Mouse (Mus musculus) G1E (cell line): ENCODE results near the gene B4galt7.

Experiments used
- CTCF ChIP-seq: IDR thresholded peaks from 2 replicates; pipeline ENCODE4 v1.5.1; 2012; ENCODE audit warnings: low read depth, low read length, inconsistent platforms, mixed read lengths
- GATA1 ChIP-seq: IDR thresholded peaks from 2 replicates; pipeline ENCODE4 v1.6.1; 2012; ENCODE audit warnings: borderline replicate concordance, low read length, inconsistent platforms, mixed read lengths
- GATA2 ChIP-seq: IDR thresholded peaks from 2 replicates; pipeline ENCODE4 v1.6.1; 2012; ENCODE audit warnings: low read depth, low read length, inconsistent platforms, borderline replicate concordance
- POLR2AphosphoS5 ChIP-seq: IDR thresholded peaks from 2 replicates; pipeline ENCODE4 v1.6.1; 2012; ENCODE audit warnings: low read depth, low read length, inconsistent platforms; ENCODE audit not compliant: insufficient replicate concordance
- TAL1 ChIP-seq: conservative IDR thresholded peaks from 2 replicates; pipeline ENCODE4 v1.6.1; 2012; ENCODE audit warnings: low read depth, low read length, inconsistent platforms, mixed read lengths

- no peak for TF ChIP-seq TAL1
- no peak for TF ChIP-seq CTCF
- no peak for TF ChIP-seq POLR2AphosphoS5
- TF ChIP-seq GATA1: no peak
- TF ChIP-seq GATA2: no peak
Measured at GRCm38 (mm10) chr13:55596802-55597201, 2.9 kb upstream of the B4galt7 start.
